Mouse (Mus musculus) urinary bladder, adult 18-20 months (tissue): ENCODE results near the gene Gpcpd1.
"Not testable (repeated sequence)": the region's sequence is repeated elsewhere in the genome, so short reads cannot be mapped to it uniquely, and the experiment has no call there.

Experiments
- DNase-seq, 2 experiments: peaks; one replicate each; pipeline ENCODE4 v3.0.0; 2022; ENCODE audit warnings: low spot score in 2 of 2, mixed read lengths in 2 of 2

Gpcpd1 gene

DNA sequence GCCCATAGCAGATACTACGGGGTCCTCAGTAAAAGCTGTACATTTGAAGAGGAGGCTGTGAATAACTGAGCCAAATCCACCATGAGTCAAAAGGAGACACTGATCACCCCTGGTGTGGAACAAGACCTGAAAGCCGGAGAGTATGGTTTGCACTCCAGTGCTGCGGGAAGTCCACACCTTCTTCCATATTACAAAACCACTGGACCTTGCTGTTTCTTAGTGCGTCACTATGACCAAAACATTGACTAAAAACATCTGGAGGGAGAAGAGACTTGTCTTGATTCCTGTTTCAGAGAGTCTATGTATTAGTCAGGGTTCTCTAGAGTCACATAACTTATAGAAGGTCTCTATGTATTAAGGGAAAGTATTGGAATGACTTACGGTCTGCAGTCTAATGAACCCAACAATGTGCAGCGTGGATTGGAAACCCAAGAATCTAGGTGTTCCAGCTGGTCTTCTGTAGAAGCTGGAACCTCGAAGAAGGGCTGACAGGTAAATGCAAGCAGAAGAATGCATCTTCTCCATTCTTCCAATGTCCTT, at the start of gene Gpcpd1:
TSS of gene Gpcpd1 (minus strand) at position 490 of the 540 bp plus-strand sequence.
- no peak for DNase-seq

DNA sequence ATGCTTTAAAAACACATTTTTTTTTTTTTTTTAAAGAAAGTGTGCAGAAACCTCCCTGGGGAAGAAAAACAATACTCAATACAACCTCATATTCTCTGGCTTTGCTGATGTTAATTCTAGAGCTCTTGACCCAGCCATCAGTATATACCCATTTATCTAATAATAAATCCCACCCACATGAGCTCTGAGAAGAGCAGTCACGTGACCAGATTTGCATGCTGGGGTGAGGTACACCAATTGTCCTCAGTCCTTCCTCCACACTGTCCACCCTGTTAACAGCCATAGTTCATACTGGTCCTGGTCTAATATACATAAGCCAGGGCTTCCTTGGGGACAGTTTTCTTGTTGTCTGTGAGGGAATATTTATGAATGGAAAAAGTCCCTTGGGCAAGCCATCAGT, 49.0 kb upstream of the Gpcpd1 start:
- no peak for DNase-seq

DNA sequence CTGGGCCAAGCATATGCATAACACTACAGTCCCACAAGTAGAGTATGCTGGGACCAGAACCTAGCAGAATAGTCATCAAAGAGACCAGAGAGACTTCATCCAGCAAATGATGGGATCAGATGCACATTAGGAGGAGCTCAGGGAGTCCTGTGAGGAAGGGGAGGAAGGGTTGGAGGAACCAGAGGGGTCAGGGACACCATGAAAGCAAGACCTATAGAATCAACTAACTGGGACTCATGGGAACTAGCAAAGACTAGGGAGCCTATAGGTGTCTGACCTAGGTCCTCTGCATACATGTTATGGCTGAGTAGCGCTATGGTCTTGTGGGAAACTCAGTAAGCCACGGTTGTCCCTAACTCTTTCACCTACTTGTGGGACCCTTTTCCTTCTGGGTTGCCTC, 41.1 kb upstream of the Gpcpd1 start:
- DNase-seq, result no peak

DNA sequence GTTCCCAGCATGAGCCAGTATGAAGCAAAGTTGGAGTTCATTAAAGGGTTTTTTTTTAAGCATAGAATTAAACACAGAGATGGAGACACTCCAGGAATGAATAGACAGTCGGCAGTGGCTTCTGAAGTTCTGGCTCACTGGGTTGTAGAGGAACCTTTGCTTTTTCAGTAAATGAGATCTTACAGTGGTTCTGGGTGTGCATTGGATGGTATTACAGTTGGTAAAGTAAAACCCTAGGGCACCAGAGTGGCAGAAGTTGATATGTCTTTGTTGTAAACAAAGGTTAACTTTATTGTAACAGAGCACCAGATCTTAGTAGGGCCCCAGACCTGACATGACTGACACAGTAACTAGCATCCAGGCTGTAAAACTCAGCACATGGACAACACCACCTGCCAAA, 35.6 kb upstream of the Gpcpd1 start:
- DNase-seq, result no peak

DNA sequence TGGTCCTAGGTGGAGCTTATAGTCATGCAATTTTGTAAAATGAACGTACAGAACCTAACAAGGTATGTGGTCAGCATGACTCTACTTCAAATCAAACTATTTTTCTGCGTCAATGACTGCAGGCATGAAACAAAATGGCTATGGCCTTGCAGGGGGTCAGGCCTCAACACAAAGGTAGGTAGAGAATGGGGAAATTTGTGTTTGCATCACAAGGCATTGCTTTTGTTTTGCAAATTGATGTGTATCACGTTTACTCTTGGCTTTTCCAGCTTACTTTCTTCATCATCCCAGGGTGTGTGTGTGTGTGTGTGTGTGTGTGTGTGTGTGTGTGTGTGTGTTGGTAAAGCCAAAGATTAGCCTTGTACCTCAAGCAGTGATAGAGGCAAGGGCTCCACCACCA, 30.2 kb upstream of the Gpcpd1 start:
- no peak for DNase-seq

DNA sequence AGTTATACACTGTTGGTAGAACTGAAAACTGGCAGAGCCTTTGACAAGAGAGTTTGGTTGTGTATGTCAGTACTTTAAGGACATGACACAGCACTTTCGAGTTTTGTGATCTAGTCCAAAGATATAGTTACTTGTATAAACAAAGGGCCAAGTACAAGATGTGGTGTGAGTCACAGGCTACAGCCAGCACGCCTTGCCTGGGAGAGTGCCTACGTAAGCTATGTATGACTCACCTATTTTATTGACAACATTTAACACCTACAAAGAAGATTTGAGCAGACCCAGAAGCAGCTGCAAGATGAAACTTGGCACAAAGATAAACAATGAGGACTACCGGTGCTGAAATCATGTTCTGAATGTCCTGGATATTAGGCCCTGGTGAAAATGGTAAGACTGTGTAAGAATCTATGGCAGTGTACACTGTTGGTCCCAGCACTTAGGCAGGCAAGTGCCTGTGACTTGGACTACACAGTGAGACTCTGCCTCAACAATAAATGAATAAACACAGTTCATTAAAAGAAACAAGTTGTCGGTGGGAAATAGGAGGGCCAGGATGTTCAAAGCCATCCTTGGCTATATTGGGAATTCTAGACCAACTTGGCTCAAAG, 26.2 kb upstream of the Gpcpd1 start:
- peak in 1 of 2 experiments; percentile 15 for DNase-seq

DNA sequence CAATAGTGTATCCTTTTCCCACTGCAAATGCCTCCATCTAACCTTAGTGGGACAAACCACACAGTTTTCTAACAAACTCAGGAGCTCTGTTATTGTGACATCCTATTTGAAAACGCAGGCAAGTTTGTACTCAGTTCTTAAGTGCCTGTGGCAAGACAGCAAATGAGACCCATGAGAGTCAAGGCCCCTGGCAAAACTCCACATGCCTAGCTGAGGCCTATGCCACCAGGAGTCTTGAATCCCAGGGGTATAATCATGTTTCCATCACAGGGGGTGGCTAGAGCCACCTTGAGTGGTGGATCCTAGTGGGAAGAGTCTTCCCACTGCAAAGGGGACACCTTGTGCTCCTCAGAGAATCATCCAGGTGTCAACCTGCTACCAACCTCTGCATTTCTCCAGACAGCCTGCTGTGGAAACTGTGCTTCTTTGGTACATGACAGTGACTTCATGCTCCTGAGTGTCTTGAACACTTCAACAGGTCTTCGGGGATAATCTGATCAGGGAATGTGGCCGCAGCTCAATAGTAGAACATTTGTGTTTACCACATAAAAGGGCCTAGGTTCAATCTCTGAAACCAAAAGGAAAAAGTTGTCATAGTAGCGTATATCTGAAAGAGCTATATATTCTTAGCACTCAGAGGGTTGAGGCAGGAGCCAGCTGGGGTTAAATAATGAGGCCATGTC, 24.2 kb upstream of the Gpcpd1 start:
- DNase-seq, result no peak

DNA sequence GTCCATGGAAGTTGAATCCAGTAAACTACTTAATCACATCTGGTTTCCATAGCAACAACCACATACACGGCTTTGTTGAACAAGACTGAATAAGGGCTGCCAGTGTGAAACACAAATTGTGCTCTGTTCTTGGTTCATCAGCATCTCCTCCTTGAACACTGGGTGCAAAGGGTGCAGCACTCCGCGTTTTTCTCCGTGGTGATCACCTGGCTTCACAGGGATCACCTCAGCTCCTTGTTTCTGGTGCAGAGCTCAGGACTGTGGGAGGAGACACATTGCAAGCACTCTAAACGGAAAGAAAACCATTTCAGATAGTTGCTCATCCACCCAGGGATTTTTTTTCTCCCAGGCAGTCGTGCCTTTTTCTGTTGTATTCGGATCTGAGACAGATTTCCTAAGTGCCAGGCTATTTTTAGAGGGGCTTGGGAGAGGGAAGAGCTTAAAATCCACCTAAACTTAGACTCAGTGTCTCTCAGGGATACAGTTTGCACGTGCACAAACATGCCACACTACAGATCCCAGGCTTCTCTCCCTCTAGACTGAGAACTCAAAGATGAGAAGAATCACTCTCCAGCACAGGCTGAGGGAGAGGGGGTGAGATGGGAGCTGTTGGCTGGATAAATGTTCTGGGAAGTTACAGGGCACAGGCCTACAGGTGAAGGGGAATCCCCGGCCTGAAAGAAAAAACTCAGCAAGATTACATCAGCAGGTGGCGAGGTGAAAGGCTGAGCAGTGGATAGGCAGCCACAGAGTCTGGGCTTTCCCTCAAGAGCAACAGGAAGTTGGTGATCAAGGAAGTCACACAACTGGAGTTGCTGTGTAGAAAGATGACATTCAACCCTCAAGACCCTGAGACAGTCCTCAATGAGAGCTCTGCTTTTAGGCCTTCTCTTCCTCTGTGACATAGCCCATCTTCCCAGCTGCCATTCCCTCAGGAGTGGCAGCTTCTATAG, 19.9 kb upstream of the Gpcpd1 start:
- DNase-seq, result peak in 1 of 2 experiments; percentile 13

DNA sequence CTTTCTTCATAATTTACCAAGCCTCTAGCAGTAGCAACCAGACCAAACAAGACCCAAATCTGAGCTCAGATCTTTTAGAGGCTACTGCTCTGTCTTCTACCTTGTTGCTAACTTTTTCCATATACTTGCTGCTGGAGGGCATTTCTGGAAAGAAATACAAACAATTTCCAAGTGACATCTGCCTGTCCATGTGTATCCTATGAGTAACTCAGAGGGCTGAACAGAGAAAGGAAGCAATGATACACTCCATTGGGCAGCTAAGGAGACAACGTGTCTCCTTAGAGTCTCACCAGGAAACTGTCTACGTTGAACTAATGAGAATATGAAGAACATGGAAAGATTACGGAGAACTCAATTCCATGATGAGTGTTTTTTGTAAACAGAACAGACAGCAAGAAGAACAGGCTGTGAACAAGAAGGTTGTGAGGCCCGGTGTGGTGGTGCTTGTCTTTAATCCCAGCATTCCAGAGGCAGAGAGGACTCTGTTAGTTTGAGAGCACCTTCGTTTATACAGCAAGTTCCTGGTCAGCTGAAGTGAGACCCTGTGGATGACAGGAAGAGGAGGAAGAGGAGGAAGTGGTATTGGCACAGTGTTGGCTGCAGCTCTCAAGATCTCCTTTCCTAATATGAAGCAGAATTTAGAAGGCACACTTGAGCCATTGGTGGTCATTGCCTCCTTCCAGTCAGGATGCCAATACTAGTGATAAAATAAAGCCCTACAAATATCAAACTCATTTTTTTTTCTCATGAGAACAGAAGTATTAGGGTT, 18.4 kb upstream of the Gpcpd1 start:
- no peak for DNase-seq

DNA sequence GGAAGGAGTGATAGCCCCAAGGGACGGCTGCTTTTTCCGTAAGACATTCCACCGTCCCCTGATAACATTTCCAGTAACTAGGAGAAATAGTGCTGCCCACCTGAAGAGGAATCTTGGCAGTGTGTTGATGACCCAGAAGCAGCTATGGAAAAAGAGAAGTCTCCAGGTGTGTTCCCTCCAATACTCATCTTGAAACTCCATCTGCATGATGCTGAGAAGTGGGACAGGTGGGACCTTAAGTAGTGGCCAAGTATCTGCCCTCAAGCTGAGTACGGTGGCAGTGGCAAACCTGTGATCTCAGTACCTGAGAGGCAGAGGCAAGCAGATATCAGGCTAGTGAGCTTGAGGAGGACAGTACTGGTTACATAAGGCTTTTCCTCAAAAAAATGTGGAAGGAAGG, 17.4 kb upstream of the Gpcpd1 start:
- no peak for DNase-seq

DNA sequence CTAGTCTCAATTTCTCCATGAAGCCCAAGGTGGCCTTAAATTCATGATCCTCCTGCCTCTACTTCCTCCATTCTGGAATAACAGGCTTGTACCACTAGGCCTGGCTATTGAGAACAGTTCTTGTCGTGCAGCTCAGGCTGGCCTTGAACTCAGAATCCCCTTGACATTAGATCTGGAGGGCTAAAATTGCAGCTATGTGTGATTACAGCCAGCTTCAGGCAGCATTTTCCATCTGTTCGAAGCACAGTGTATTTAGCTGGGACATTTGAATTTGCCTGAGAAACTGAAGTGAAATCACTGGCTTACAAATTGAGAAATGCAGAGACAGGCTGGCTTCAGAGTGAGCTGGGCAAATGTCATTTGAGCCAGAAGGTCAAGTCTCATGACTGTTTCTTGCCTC, 16.2 kb upstream of the Gpcpd1 start:
- no peak for DNase-seq

DNA sequence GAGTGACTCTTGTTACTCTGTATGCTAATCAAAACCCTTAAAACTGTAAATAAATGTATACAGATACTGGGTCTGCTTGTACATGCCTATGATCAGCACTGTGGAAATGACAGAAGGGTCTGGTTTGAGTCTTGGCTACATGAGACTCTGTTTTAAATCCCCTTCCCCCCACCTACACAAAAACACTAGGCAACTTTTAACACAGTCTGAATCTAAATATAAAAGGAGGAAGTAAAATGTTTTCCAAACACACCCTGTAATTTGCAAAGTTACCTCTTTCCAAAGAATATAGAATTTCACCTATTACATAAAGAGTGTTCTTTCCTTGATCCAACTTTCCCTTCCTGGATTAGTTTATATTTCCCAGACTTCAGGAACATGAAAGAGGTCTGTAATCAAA, 14.2 kb upstream of the Gpcpd1 start:
- no peak for DNase-seq

DNA sequence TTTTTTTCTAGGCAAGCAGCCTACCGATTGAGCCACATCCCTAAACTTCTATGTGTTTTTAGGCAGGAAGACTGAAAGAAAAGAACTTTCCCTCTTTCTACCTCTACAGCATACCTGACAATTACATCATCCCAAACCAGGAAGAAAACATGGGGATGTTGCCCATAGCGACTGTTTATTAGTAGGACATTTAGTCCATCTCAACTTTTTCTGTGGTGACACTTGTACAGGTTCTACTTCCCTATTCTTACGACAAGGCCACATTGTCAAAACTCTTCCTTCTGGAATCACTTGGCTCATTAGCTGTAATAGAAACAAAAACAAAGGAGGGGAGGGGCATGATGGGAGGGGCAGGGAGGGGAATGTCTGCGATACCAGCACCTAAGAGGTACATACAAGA, 12.6 kb upstream of the Gpcpd1 start:
- no peak for DNase-seq

DNA sequence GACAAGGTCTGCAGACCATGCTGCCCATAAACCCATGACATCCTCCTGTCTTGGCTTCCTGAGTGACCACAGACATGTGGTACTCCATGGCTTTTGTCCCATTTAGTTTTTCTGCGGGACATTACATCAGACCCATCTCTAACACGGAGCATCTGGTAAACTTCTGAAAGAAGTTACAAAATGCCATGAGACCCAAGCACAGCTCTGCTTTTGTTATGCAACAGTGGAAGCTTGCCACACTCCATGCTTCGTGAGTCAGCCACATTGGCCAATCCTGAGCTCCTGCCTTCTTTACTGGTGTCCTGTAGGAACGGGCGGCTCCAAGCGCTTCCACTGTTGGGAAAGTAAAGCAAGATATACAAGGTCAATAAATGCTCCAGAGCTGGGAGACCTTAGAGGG, 11.6 kb upstream of the Gpcpd1 start:
- peak in 1 of 2 experiments; percentile 66 for DNase-seq

DNA sequence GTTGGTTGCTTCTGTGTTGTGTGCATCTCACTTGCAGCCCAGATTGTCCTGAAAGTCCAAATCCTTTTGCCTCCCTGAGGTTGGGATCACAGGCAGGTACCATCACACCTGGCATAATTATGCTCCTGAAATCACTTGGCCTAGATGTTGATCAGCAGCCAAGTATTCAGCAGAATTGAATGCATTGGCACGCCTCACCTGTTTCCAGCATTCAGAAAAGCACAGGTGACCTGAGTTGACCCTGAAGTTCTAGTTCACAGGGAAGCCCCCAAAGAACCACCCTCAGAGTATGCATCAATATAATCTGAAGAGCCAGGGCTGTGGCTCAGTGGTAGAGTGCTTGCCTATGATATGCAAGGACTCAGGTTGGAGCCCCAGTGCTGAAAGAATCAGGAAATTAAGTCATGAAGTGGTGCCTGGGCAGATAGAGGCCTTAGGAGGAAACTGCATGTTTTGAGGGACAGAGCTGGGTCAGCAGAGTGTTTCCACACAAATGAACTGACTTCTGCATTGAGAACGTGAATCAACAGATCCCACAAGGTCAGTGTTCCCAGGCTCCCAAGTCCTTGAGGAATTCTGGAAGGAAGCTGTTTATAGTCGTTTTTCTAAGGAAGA, 10.4 kb upstream of the Gpcpd1 start:
- no peak for DNase-seq

DNA sequence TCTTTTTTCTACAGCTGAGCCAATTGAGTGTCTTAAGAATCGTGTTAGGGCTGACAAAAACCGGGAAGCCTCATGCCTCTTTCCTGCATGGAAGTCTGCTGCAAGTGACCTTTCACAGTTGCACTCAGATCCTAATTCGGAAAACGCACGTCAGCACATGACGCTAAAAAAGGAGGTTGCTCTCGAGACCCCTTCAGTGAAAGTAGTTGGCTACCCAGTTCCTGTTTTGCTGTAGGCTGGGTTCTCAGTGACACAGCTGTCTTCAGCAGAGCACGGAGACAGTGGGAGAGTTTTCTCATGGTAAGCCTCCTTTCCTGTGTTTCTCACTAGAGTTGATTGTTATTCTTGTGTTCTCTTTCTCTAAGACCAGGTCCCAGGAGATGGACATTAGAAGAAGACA, 9.7 kb upstream of the Gpcpd1 start:
- no peak for DNase-seq

DNA sequence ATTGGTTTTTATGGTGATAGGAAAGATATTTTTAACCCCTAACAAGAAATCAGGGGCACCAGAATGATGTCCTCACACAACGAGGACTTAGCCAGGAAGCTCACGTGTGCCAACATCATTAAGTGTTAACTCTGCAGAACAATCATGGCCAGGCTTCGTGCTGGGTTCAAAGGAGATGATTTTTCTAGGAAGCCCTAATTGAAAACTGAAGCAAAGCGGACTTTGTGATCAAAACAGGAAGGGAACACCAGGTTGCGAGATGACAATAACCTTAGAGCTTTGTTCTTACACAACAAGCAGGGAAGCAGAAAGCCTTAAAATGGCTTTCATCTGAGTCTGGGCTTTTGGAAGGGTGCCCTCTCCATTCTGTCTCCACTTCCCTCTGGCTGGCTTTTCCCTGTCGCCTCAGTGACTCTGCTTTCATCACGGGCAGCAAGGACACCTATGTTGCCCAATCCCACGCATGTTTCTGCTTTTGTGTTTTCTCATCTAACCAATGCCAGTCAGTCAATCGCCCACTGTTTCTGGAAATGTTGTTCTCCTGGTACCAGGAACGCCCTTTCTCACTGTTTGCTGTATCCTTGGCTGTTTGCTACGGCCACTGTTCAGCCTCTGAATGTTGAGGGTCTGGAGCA, 8.2 kb upstream of the Gpcpd1 start:
- DNase-seq, result no peak

DNA sequence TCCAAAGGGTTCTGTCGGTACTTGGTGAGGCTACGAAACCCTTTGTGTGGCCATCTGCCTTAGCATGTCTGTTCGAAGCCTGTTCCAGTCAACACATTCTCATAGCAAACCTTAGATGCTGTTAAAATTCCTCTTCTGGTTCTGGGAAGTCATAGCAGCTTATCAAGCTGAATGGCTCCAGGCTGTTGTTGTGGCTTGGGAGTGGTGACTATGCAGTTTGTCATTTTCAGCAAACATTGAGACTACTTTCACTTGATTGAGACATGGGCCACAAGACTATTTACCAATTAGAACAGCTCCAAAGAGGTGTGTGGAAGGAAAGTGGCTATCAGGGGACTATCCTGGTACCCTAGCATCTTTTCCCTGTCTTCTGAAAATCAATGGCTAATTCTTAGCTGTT, 4.6 kb upstream of the Gpcpd1 start:
- DNase-seq, result no peak

DNA sequence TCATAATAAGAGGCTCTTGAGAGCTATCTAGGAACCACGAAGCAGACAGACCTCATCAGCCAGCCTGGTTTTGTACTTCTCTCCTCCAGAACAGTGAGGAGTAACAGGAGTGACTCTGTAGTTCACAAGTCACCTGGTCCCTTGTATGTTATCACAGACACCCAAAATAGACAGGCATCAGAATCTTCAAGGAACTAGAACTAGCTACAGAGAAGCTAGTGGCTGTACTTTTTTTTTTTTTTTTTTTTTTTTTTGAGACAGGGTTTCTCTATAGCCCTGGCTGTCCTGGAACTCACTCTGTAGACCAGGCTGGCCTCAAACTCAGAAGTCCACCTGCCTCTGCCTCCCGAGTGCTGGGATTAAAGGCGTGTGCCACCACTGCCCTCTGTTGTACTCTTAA, 4.0 kb upstream of the Gpcpd1 start:
- DNase-seq, result not testable (repeated sequence)

DNA sequence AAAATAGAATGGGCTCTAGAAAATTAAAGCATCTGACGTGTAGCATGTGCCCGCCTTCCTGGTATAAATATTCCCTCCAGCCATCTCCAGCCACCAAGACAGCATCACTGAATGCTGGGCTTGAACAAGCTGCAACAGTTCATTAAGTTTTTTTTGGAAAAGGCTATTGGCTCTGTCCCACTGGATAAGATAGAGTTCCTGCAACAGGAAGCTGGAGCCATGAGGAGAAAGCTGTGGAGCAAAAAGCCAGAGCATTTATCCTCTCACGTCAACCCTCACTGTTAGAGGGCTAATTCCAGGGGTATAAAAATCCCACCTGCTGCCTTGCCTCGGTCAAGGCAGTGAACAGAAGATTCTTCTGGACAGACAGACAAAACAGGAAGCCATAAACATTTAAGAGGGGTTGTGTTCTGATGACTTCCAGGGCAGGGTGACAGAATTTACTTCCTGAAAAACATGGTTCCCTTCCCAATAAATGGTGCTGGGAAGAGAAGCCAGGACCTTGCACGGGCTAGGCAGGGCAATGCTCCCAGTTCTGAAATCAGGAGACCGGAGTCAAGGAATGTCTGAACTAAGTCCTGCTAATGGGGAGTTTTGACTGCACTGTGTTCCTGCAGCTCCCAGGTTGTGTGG, 2.5 kb upstream of the Gpcpd1 start:
- DNase-seq, result no peak
